Mouse (Mus musculus) limb, embryonic 15.5 days (tissue): ENCODE results near the gene Krt15. TPM values are rescaled to one million over a fixed set of nuclear protein-coding genes. Genes with fewer than 3 reads are reported as not detected.

Experiments
- ATAC-seq: fragments of 200-750 bp; cut with Nextera tagmentation; 2 replicates; pipeline ENCODE4 v1.8.0; 2017; ENCODE audit warnings: low read depth, moderate TSS enrichment; ENCODE audit not compliant: insufficient number of reproducible peaks, low FRiP score, low TSS enrichment
- H3K27ac ChIP-seq: fragments of 300-500 bp; sonication (generic); 2 replicates; pipeline ENCODE4 v1.5.1; 2015; ENCODE audit warnings: moderate library complexity, mild to moderate bottlenecking, inconsistent platforms
- H3K27me3 ChIP-seq: fragments of 300-500 bp; sonication (generic); 2 replicates; pipeline ENCODE4 v1.6.1; 2015; ENCODE audit warnings: inconsistent platforms
- H3K36me3 ChIP-seq: fragments of 300-500 bp; sonication (generic); 2 replicates; pipeline ENCODE4 v1.6.1; 2015; ENCODE audit warnings: inconsistent platforms
- H3K4me1 ChIP-seq: fragments of 300-500 bp; sonication (generic); 2 replicates; pipeline ENCODE4 v1.6.1; 2015; ENCODE audit warnings: inconsistent platforms
- H3K4me2 ChIP-seq: fragments of 300-500 bp; sonication (generic); 2 replicates; pipeline ENCODE4 v1.6.1; 2015; ENCODE audit warnings: mild to moderate bottlenecking, inconsistent platforms
- H3K4me3 ChIP-seq: fragments of 300-500 bp; sonication (generic); 2 replicates; pipeline ENCODE4 v1.5.1; 2015; ENCODE audit warnings: mild to moderate bottlenecking, inconsistent platforms
- H3K9ac ChIP-seq: fragments of 300-500 bp; sonication (generic); 2 replicates; pipeline ENCODE4 v1.6.1; 2015; ENCODE audit warnings: inconsistent platforms
- H3K9me3 ChIP-seq: fragments of 300-500 bp; sonication (generic); 2 replicates; pipeline ENCODE4 v1.6.1; 2016; ENCODE audit warnings: inconsistent platforms
- WGBS: fragments of 180-500 bp; shearing (Covaris S2); methylation state at CpG from one replicate; pipeline ENCODE4 v1.1.7; 2015; 5-methylcytosine and 5-hydroxymethylcytosine counted together
- polyA plus RNA-seq: library from polyadenylated mRNA; unstranded; fragments of >200 nt; fragmentation: Nextera tagmentation; extraction: Ambion mirVana; gene quantifications from 2 replicates; pipeline ENCODE4 v1.2.1, GENCODE M21; 2015

The Krt15 gene
- polyA plus RNA-seq, 1 experiment from 2014 or later = 1,213 TPM

DNA sequence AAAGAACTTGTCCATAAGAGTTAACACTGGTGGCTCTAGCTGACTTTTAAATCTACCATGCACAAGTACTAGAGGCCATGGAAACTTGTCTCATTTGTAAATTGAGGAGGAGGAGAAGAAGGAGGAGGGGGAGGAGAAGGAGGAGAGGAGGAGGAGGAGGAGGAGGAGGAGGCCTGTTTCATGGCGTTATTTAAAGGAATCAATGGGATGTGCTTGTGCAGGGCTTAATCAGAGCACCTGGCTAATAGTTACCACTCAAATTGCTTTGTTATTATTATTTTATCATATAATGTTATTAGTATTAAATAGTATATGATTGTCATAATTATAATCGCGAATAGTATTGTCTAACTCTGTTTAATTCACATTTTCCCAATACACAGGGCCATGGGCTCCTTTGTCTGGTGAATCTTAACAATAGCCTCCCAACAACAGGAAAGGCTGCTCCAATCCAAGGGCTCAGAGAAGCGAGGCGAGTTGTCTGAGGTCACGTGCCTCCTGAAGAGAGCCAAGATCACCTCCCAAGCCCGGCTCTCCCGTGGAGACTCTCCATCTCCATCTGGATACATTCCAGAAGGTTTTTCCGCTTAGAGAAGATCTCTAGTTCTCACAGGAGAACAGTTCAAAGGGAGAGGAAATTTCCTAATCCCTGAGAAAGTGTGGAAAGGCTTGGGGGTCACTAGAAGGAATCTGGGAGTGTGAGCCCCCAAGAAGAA is 13.0 kb upstream of the Krt15 start, which contains the start of gene Krt19:
Gene Krt19, minus strand, starts transcription at position 51 of the 716 bp plus-strand sequence.
- Histone ChIP-seq H3K9ac (no peak within 1 kb of the TSS), H3K36me3 (no peaks in the 10 kb centered on the region), H3K27ac (no peak within 1 kb of the TSS), H3K4me3 (no peak within 1 kb of the TSS), H3K4me2 (no peak within 1 kb of the TSS), H3K4me1 (peaks cover 18% of the 10 kb centered on the region), H3K9me3 (no peaks in the 10 kb centered on the region), H3K27me3 (peaks cover 30% of the 10 kb centered on the region)
- 54% methylated on average over 9 of the region's 9 CpGs for WGBS
- no peak for ATAC-seq

DNA sequence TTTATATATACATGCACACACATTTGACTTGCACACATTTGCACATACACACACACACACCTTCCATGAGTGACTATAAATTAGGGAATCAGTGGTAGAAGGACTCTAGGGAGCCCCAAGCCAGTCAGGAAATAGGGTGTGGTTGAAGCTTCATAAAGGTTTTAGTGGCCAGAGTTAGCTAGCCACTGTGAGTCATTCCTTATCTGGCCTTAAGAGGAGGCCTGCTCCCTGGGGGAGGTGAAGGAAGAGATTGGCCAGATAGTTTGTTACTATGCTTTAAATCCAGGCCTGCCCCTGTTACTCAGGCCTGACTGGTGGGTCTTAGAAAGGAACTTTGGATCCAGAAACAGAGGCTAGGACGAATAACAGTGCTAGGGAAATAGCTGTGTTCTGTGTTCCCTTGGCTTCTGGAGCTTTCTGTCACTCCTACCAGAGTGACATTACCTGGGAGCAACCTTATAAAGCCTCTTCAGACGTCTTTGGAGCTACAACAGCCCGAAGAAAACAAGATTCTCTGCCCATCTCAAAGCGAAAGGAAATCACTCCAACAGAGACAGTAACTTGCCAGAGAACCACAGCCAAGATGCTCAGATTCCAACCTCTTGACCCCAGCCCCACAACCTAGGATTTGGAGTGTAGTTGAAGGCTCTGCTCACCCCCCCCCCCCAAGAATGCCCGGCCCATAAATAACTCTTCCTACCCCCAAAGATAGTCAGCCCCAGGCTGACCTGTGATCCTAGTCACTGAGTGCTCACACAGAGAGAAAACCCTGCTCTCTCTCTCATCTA is 12.0 kb upstream of the Krt15 start:
- no peak overlapping the region for H3K4me2 ChIP-seq
- no peak overlapping the region for H3K9ac ChIP-seq
- H3K27me3 ChIP-seq = peaks cover 32% of the 10 kb centered on the region
- 49% methylated on average over 5 of the region's 5 CpGs for WGBS
- no peaks in the 10 kb centered on the region for H3K9me3 ChIP-seq
- H3K36me3 ChIP-seq = no peaks in the 10 kb centered on the region
- ATAC-seq = no peak
- H3K4me1 ChIP-seq = peaks cover 18% of the 10 kb centered on the region
- no peak overlapping the region for H3K4me3 ChIP-seq
- no peak overlapping the region for H3K27ac ChIP-seq

DNA sequence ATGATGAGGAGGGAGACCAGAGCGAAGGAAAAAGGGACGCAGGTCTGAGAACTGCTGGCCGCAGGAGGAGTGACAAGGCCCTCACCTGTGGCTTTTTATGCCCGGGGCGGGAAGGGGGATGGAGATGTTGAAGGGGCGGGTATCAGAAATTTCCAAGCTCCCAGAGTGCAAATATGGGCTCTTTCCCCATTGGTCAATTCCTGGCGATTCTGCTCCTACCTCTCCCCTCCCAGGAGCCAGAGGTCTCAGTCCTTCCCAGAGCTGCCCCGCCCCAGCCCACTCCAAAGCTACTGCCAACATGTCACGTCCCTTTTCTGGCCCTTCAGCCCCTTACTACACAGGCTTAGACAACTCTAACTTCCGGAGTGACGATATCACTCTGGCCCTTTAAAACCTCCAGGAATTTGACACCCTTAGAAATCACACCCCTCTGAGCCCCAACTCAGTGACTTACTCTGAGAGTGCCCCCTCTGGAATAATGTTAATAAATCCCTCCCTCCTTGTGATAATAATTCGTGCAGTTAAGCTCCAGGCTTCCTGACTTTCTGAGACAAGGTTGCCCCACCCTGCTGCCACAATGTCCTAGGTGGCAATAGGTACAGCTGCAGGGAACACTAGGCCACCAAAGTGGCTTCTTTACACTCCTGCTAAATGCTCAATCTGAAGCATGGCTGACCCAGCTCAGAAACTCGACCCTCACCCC is 10.3 kb upstream of the Krt15 start:
- ATAC-seq = no peak
- 5% methylated on average over 13 of the region's 13 CpGs for WGBS

DNA sequence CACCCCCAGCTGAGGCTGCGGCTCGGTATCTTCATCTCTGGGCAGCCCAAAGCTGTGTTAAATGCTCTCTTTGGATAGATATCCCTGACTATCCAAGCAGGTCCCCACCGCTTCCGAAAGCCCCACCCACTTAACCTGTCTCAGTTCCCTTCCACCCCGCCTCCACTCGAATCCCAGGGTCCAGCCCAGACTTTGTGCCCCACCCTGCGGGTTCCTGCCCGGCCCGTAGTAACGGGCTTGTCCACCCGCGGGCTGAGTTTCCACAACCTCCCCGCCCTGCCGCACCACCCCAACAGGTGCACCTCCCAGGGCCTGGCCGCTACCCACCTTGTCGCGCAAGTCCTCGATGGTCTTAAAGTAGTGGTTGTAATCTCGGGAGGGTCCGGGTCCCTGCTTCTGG is 9.4 kb upstream of the Krt15 start:
- Histone ChIP-seq H3K4me3 (peak overlapping the region; percentile 27), H3K4me2 (peak overlapping the region; percentile 48), H3K27me3 (peaks cover 32% of the 10 kb centered on the region), H3K9me3 (no peaks in the 10 kb centered on the region), H3K27ac (no peak overlapping the region), H3K36me3 (no peaks in the 10 kb centered on the region), H3K4me1 (peaks cover 23% of the 10 kb centered on the region), H3K9ac (no peak overlapping the region)
- WGBS = 3% methylated on average over 20 of the region's 20 CpGs
- no peak for ATAC-seq

More for the DNA sequence above, 10.3 kb upstream of the Krt15 start:
- Histone ChIP-seq H3K9ac (no peak overlapping the region), H3K27me3 (peaks cover 32% of the 10 kb centered on the region), H3K4me3 (peak overlapping the region; percentile 27), H3K27ac (no peak overlapping the region), H3K4me2 (peak overlapping the region; percentile 48), H3K4me1 (peaks cover 19% of the 10 kb centered on the region), H3K36me3 (no peaks in the 10 kb centered on the region), H3K9me3 (no peaks in the 10 kb centered on the region)

DNA sequence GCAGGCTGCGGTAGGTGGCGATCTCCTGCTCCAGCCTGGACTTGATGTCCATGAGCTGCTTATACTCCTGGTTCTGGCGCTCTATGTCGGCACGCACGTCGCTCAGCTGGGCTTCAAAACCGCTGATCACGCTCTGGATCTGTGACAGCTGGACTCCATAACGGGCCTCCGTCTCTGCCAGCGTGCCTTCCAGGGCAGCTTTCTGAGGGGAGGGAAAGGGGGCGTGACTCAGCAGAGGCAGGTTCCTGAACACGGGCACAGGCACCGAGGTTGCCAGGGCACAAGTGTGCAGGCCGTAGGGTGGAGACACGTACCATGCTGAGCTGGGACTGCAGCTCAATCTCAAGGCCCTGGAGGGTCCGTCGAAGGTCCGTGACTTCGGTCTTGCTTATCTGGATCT is 5.2 kb upstream of the Krt15 start:
- Histone ChIP-seq H3K27me3 (peaks cover 25% of the 10 kb centered on the region), H3K36me3 (no peaks in the 10 kb centered on the region), H3K9me3 (no peaks in the 10 kb centered on the region), H3K27ac (no peak overlapping the region), H3K4me3 (no peak overlapping the region), H3K4me2 (no peak overlapping the region), H3K4me1 (peaks cover 30% of the 10 kb centered on the region), H3K9ac (no peak overlapping the region)
- no peak for ATAC-seq
- WGBS = 72% methylated on average over 21 of the region's 21 CpGs

DNA sequence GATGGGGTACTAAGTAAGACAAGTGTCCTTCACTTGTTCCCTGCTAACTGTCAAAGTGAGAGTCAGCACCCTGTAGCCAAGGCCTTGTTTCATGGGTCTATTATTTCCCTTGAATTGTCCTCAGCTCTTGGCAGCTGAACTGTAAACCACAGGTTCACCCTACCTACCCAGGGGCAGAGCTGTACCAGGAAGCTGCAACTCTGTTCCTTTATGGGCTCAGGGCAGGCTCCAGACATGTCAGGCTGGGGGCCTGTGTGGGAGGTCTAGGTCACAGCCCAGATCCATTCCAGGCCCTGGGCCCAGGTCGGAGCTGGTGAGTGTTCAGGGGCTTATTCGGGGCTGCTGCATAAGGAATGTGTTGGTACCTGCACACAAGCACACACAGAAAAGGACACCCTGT is 3.7 kb upstream of the Krt15 start:
- Histone ChIP-seq H3K4me1 (peaks cover 26% of the 10 kb centered on the region), H3K9ac (no peak overlapping the region), H3K9me3 (no peaks in the 10 kb centered on the region), H3K4me3 (no peak overlapping the region), H3K27ac (no peak overlapping the region), H3K36me3 (no peaks in the 10 kb centered on the region), H3K27me3 (peaks cover 9% of the 10 kb centered on the region), H3K4me2 (no peak overlapping the region)
- no peak for ATAC-seq
- 54% methylated on average over 2 of the region's 2 CpGs for WGBS

DNA sequence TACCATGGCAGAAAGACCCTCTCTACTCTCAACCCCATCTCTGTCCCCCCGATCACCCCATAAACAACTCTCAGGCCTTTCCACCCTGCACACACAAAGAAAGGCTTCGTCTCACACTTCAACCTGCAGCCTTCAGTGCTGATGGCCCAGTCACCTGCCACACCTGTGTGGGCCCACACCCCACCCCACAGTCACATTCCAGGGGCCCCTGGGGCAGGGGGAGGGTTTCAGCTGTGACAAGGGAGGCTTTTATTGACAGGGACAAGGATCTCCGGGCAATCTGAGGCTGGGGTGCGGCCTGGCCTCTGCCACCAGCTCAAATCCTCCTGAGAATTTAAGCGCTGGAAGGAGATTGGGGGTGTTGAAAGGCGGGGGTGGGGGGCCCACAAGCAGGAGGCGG is 3.1 kb upstream of the Krt15 start:
- no peak for ATAC-seq
- Histone ChIP-seq H3K27ac (no peak overlapping the region), H3K9me3 (no peaks in the 10 kb centered on the region), H3K27me3 (peaks cover 4% of the 10 kb centered on the region; the same call in 1 of the 2 replicates), H3K36me3 (no peaks in the 10 kb centered on the region), H3K9ac (no peak overlapping the region), H3K4me3 (no peak overlapping the region), H3K4me2 (no peak overlapping the region), H3K4me1 (peaks cover 28% of the 10 kb centered on the region)
- 57% methylated on average over 7 of the region's 7 CpGs for WGBS

DNA sequence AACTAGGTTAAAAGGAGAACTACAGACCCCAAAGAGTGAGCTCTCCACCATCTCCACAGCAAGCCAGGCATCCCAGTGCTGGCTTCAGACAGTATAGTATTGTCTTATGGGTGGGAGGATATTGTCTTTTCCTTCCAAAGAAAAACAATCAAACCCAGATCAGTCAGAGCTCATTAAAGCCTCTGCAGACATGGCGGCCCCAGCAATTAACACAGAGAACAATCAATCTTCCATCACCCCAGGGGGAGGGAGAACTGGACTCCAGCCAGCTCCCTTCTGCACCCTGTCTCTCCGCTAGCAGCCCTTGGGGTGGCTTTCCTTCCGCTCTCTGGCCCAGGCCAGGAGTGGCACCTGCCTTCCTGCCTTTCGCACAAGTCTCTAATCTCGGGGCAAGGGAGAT is 2.0 kb upstream of the Krt15 start:
- Histone ChIP-seq H3K9ac (no peak overlapping the region), H3K4me1 (peaks cover 33% of the 10 kb centered on the region), H3K27me3 (0 out of 2 replicates have a peak, but pooled peaks cover 2% of the 10 kb centered on the region), H3K4me2 (no peak overlapping the region), H3K4me3 (no peak overlapping the region), H3K27ac (no peak overlapping the region), H3K9me3 (no peaks in the 10 kb centered on the region), H3K36me3 (no peaks in the 10 kb centered on the region)
- no peak for ATAC-seq
- 32% methylated on average over 5 of the region's 5 CpGs for WGBS

DNA sequence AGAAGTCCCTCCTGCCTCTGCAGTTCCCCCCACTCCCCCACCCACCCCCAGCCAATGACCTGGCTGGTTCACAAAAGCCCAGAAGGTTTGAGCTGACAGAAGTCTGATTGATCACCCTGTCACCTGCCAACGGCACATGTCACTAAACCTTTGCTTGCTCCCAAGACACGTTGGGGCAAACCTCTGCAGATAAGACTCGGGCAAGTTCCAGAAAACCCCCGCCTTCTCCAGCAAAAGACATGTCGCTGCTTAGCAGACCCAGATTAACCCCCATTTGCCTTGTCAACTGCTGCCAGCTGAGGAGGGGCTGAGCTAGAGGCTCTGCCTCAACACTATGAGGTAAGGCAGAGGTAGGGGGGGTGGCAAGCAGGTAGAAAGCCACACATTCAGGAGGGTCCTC is 831 bp upstream of the Krt15 start:
- no peak overlapping the region for H3K4me2 ChIP-seq
- H3K4me1 ChIP-seq = peaks cover 33% of the 10 kb centered on the region
- no peak overlapping the region for H3K27ac ChIP-seq
- no peaks in the 10 kb centered on the region for H3K36me3 ChIP-seq
- H3K27me3 ChIP-seq = 0 out of 2 replicates have a peak, but pooled peaks cover 2% of the 10 kb centered on the region
- 26% methylated on average over 5 of the region's 5 CpGs for WGBS
- 0 out of 2 replicates have a peak, but pooled peaks have one; percentile 13 for ATAC-seq
- no peaks in the 10 kb centered on the region for H3K9me3 ChIP-seq
- no peak overlapping the region for H3K4me3 ChIP-seq
- no peak overlapping the region for H3K9ac ChIP-seq

DNA sequence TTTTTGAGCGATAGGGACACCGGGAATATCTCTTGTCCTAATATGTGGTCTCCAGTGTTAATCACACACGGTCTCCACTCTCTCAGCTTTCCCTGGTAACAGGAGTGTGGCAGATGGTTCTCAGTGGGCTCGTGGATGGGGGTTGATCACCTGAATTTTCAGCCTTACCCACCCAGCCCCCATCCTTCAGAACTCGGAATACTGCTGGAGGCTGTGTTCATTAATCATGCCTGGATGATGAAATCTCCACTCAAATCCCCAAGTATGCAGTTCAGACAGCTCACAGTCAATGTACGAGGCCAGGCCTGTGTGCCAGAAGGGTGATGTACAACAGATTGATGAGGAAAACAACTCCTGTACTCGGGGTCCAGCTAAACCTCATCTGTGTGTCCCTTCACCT is 10.8 kb downstream of the Krt15 start:
- no peak overlapping the region for H3K4me3 ChIP-seq
- no peak overlapping the region for H3K27ac ChIP-seq
- no peak overlapping the region for H3K4me2 ChIP-seq
- H3K9ac ChIP-seq = no peak overlapping the region
- H3K4me1 ChIP-seq = no peaks in the 10 kb centered on the region
- no peak for ATAC-seq
- 58% methylated on average over 7 of the region's 7 CpGs for WGBS
- H3K27me3 ChIP-seq = no peaks in the 10 kb centered on the region
- no peaks in the 10 kb centered on the region for H3K9me3 ChIP-seq
- H3K36me3 ChIP-seq = no peaks in the 10 kb centered on the region

DNA sequence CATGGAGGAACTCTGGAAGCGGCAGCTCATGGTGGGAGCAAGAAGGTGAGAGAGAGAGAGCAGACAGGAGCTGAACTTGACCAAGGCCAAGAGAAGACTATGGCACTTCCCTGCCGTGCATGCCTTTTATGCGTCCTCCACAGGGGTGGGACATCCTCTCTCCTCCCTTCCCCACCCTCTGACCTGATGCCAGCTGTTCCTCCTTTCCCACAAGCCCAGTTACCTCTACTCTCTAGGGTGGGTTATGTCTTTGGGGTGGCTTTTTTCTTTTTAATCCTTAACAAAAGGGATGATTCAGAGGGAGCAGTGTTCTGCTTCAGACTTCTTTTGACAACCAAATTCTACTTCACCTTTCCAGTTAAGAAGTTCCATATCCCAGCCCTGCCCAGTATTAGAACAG is 14.3 kb downstream of the Krt15 start, which contains the start of gene Krt13:
Gene Krt13, minus strand, starts transcription at position 101 of the 400 bp plus-strand sequence.
- 0 out of 2 replicates have a peak, but pooled peaks cover 5% of the 10 kb centered on the region for H3K4me1 ChIP-seq
- H3K4me3 ChIP-seq = no peak within 1 kb of the TSS
- no peak within 1 kb of the TSS for H3K27ac ChIP-seq
- 66% methylated on average over 3 of the region's 3 CpGs for WGBS
- no peaks in the 10 kb centered on the region for H3K27me3 ChIP-seq
- no peak within 1 kb of the TSS for H3K9ac ChIP-seq
- no peak for ATAC-seq
- H3K4me2 ChIP-seq = no peak within 1 kb of the TSS
- H3K36me3 ChIP-seq = no peaks in the 10 kb centered on the region
- H3K9me3 ChIP-seq = no peaks in the 10 kb centered on the region
